Mouse (Mus musculus): ENCODE results near the gene Pde10a. TPM values are rescaled to one million over a fixed set of nuclear protein-coding genes. Genes with fewer than 3 reads are reported as not detected.
"Not testable (repeated sequence)": the region's sequence is repeated elsewhere in the genome, so short reads cannot be mapped to it uniquely, and the experiment has no call there.

The Pde10a gene
- total and polyA plus RNA-seq, 2 experiments from 2014 or later, result 1.5 to 3.0 TPM

DNA sequence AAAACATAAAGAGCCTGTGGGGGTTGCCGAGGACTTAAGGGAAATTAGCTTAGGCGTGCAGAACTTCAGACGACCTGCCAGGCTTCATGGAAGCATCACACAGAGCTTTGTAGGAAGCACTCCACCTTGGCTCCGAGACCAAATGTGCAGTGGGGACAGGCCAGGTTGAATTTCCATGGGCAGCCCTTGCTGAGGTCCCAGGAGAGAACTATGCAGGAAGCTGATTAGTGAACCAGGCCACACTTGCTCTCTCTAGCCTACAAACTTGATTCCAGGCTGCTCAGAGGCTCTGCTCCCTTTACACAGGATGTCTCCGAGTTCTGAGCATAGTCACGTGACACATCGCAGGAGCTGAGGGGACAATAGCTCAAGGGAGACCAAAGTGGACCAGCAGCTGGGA is 175.9 kb downstream of the Pde10a start:
- Histone ChIP-seq H3K4me3 (ENCODE audit: low read depth, low read length) (no peak overlapping the region), H3K9ac (replicated peaks; ENCODE audit: low read depth, low read length) (no peak overlapping the region), H3K27ac (ENCODE audit: low read depth) (no peak overlapping the region), H3K27me3 (ENCODE audit: control insufficient read depth, insufficient read depth, low read length) (no peaks in the 10 kb centered on the region), H3K4me2 (ENCODE audit: low read depth, low read length) (no peak overlapping the region), H3K36me3 (replicated peaks; ENCODE audit: control insufficient read depth, insufficient read depth, low read length) (no peaks in the 10 kb centered on the region), H3K4me1 (ENCODE audit: control insufficient read depth, insufficient read depth) (no peaks in the 10 kb centered on the region), H3K9me3 (replicated peaks; ENCODE audit: control insufficient read depth, low read length) (no peaks in the 10 kb centered on the region)
- 60% methylated on average over 7 of the region's 7 CpGs for WGBS
- DNase-seq (ENCODE audit: low spot score), result no peak
- TF ChIP-seq CTCF (IDR thresholded peaks at IDR 0.05; ENCODE audit: low read depth) (no peak), EP300 (IDR thresholded peaks at IDR 0.05; ENCODE audit: low read depth) (no peak)
- ATAC-seq (ENCODE audit: insufficient read depth, low read depth), result no peak

DNA sequence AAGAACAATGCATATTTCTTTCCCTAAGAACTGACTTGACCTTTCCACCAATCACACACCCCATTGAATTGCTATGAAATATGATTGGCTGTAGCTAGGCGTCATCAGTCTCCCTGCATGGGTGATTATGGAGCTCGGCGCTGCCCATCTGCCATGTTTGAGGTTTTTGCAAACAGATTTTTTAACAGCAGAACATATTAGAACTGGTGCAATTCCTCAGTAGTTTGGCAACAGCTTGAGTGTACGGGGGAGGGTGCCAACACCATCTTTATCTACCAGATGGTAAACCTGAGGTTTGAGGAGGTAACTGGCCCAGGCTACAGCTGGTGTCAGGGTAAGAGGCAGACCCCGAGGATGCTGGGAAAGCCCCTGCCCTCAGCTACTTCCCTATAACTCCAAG is 177.3 kb downstream of the Pde10a start:
- Histone ChIP-seq H3K27ac (ENCODE audit: low read depth) (no peak overlapping the region), H3K9me3 (replicated peaks; ENCODE audit: control insufficient read depth, low read length) (no peaks in the 10 kb centered on the region), H3K4me1 (ENCODE audit: control insufficient read depth, insufficient read depth) (no peaks in the 10 kb centered on the region), H3K27me3 (ENCODE audit: control insufficient read depth, insufficient read depth, low read length) (no peaks in the 10 kb centered on the region), H3K4me3 (ENCODE audit: low read depth, low read length) (no peak overlapping the region), H3K4me2 (ENCODE audit: low read depth, low read length) (no peak overlapping the region), H3K36me3 (replicated peaks; ENCODE audit: control insufficient read depth, insufficient read depth, low read length) (no peaks in the 10 kb centered on the region), H3K9ac (replicated peaks; ENCODE audit: low read depth, low read length) (no peak overlapping the region)
- ATAC-seq (ENCODE audit: insufficient read depth, low read depth) (no peak), DNase-seq (ENCODE audit: low spot score) (no peak)
- TF ChIP-seq EP300 (IDR thresholded peaks at IDR 0.05; ENCODE audit: low read depth) (no peak), CTCF (IDR thresholded peaks at IDR 0.05; ENCODE audit: low read depth) (no peak)
- 82% methylated on average over 5 of the region's 5 CpGs for WGBS

DNA sequence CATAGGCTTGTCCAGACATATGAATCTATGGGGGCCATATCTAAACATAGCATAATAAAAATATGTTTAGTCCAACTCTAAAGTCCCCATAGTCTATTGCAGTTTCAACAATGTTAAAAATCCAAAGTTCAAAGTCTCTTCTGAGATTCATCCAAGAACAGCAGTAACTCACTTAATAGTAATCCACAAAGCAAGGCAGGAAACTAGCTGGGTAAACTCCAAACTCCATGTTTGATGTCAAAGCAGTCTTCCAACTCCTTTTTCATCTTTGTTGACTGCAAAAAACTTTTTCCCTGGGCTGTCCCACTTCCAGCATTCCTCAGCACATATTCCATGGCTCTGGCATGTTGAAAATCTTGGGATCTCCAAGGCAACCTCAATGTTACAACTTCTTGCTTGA is 182.8 kb downstream of the Pde10a start:
- H3K4me2 ChIP-seq (ENCODE audit: low read depth, low read length), result no peak overlapping the region
- no peak for TF ChIP-seq EP300 (IDR thresholded peaks at IDR 0.05; ENCODE audit: low read depth)
- TF ChIP-seq CTCF (IDR thresholded peaks at IDR 0.05; ENCODE audit: low read depth), result no peak
- no peak overlapping the region for H3K4me3 ChIP-seq (ENCODE audit: low read depth, low read length)
- no peak overlapping the region for H3K9ac ChIP-seq (replicated peaks; ENCODE audit: low read depth, low read length)
- H3K4me1 ChIP-seq (ENCODE audit: control insufficient read depth, insufficient read depth), result no peaks in the 10 kb centered on the region
- H3K36me3 ChIP-seq (replicated peaks; ENCODE audit: control insufficient read depth, insufficient read depth, low read length), result no peaks in the 10 kb centered on the region
- ATAC-seq (ENCODE audit: insufficient read depth, low read depth), result no peak
- H3K27me3 ChIP-seq (ENCODE audit: control insufficient read depth, insufficient read depth, low read length), result no peaks in the 10 kb centered on the region
- DNase-seq (ENCODE audit: low spot score), result no peak
- H3K27ac ChIP-seq (ENCODE audit: low read depth), result no peak overlapping the region
- H3K9me3 ChIP-seq (replicated peaks; ENCODE audit: control insufficient read depth, low read length), result no peaks in the 10 kb centered on the region

DNA sequence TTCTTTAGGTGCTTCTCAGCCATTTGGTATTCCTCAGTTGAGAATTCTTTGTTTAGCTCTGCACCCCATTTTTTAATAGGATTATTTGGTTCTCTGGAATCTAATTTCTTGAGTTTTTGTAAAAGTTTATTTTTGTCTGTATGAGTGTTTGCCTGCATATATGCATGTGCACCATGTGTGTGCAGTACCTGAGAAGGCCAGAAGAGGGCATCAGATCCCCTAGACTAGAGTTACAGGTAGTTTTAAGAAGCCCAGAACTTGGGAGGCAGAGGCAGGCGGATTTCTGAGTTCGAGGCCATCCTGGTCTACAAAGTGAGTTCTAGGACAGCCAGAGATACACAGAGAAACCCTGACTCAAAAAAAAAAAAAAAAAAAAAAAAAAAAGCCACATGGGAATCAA is 187.6 kb downstream of the Pde10a start:
- not testable (repeated sequence) for H3K36me3 ChIP-seq (replicated peaks; ENCODE audit: control insufficient read depth, insufficient read depth, low read length); DNase-seq (ENCODE audit: low spot score); H3K4me3 ChIP-seq (ENCODE audit: low read depth, low read length); H3K27me3 ChIP-seq (ENCODE audit: control insufficient read depth, insufficient read depth, low read length); H3K4me1 ChIP-seq (ENCODE audit: control insufficient read depth, insufficient read depth); H3K4me2 ChIP-seq (ENCODE audit: low read depth, low read length); H3K9ac ChIP-seq (replicated peaks; ENCODE audit: low read depth, low read length); H3K9me3 ChIP-seq (replicated peaks; ENCODE audit: control insufficient read depth, low read length); ATAC-seq (ENCODE audit: insufficient read depth, low read depth); H3K27ac ChIP-seq (ENCODE audit: low read depth)
- 75% methylated on average over 2 of the region's 2 CpGs for WGBS

DNA sequence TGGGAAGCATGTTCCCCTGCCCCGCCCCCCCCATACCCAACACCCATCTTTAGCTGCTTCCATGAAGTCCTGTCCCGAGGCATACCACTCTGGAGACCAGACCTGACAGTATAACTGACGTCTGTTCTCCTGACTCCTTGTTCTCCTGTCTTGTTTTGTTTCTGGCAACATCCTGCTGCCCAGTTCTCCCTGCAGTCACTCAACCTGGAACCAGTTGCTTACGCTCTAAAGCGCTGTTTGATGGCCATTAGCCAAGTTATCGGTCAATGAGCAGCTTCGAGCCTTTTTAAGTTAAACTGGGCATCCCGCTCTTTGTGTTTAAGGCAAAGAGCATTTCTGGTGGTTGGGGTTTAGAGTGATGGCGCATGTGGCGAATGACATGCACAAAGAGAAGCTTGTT is 195.8 kb downstream of the Pde10a start:
- Histone ChIP-seq H3K9me3 (replicated peaks; ENCODE audit: control insufficient read depth, low read length) (no peaks in the 10 kb centered on the region), H3K27ac (ENCODE audit: low read depth) (no peak overlapping the region), H3K9ac (replicated peaks; ENCODE audit: low read depth, low read length) (no peak overlapping the region), H3K4me1 (ENCODE audit: control insufficient read depth, insufficient read depth) (no peaks in the 10 kb centered on the region), H3K27me3 (ENCODE audit: control insufficient read depth, insufficient read depth, low read length) (no peaks in the 10 kb centered on the region), H3K4me2 (ENCODE audit: low read depth, low read length) (no peak overlapping the region), H3K4me3 (ENCODE audit: low read depth, low read length) (no peak overlapping the region), H3K36me3 (replicated peaks; ENCODE audit: control insufficient read depth, insufficient read depth, low read length) (no peaks in the 10 kb centered on the region)
- TF ChIP-seq CTCF (IDR thresholded peaks at IDR 0.05; ENCODE audit: low read depth), result no peak
- TF ChIP-seq EP300 (IDR thresholded peaks at IDR 0.05; ENCODE audit: low read depth), result no peak
- WGBS, result 72% methylated on average over 10 of the region's 10 CpGs
- ATAC-seq (ENCODE audit: insufficient read depth, low read depth), result no peak
- DNase-seq (ENCODE audit: low spot score), result no peak

DNA sequence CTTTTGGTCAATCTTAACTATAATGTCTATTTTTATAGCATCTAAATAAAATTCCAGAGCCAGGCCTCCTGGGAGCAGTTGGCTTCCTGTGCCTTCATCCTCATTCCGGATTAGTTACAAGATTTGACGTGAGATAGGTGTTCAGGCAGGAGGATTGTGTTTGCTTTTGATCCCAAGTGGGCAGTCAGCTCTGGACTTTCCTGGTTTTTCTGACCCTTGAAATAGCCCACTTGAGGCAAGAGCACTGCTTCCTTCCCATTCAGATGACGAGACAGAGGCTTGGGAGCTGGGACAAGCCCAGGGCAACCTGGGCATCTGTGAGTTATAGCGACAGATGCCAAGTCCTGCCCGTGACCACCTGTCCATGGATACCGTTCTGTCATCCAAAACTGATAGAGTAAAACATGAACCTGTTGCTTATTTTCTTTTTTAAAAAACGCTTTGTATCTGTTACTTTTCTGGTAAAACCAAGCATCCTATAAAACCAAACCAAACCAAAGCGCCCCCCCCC is 199.3 kb downstream of the Pde10a start:
- ATAC-seq (ENCODE audit: insufficient read depth, low read depth) (no peak), DNase-seq (ENCODE audit: low spot score) (no peak)
- Histone ChIP-seq H3K27ac (ENCODE audit: low read depth) (no peak overlapping the region), H3K36me3 (replicated peaks; ENCODE audit: control insufficient read depth, insufficient read depth, low read length) (no peaks in the 10 kb centered on the region), H3K27me3 (ENCODE audit: control insufficient read depth, insufficient read depth, low read length) (no peaks in the 10 kb centered on the region), H3K4me1 (ENCODE audit: control insufficient read depth, insufficient read depth) (no peaks in the 10 kb centered on the region), H3K9me3 (replicated peaks; ENCODE audit: control insufficient read depth, low read length) (no peaks in the 10 kb centered on the region), H3K9ac (replicated peaks; ENCODE audit: low read depth, low read length) (no peak overlapping the region), H3K4me3 (ENCODE audit: low read depth, low read length) (no peak overlapping the region), H3K4me2 (ENCODE audit: low read depth, low read length) (no peak overlapping the region)
- 60% methylated on average over 8 of the region's 8 CpGs for WGBS
- TF ChIP-seq CTCF (IDR thresholded peaks at IDR 0.05; ENCODE audit: low read depth) (no peak), EP300 (IDR thresholded peaks at IDR 0.05; ENCODE audit: low read depth) (no peak)

Data from heart, postnatal 0 days (tissue).